Mouse (Mus musculus) myocyte (in vitro differentiated cells): ENCODE results near the gene Macrod2. TPM values are rescaled to one million over a fixed set of nuclear protein-coding genes. Genes with fewer than 3 reads are reported as not detected.

Source experiments
- H3K27me3 ChIP-seq: one replicate; pipeline ENCODE4 v1.6.1; 2011; ENCODE audit not compliant: control insufficient read depth, insufficient read depth, insufficient read length
- H3K36me3 ChIP-seq: one replicate; pipeline ENCODE4 v1.6.1; 2011; ENCODE audit not compliant: control insufficient read depth, insufficient read depth
- H3K4me2 ChIP-seq: one replicate; pipeline ENCODE4 v1.6.1; 2011; ENCODE audit warnings: low read depth, control low read depth
- H3K4me3 ChIP-seq: one replicate; pipeline ENCODE4 v1.5.1; 2011; ENCODE audit warnings: mild to moderate bottlenecking, control low read depth, moderate library complexity
- H3K79me2 ChIP-seq: one replicate; pipeline ENCODE4 v1.6.1; 2011; ENCODE audit not compliant: control insufficient read depth, insufficient read depth
- H3ac ChIP-seq: one replicate; pipeline ENCODE4 v1.6.1; 2011; ENCODE audit not compliant: control insufficient read depth, insufficient read length
- CEBPB ChIP-seq: IDR thresholded peaks from 2 replicates; pipeline ENCODE4 v1.6.1; 2011; ENCODE audit warnings: mild to moderate bottlenecking, moderate library complexity; ENCODE audit not compliant: poor library complexity, insufficient read depth, severe bottlenecking
- E2F4 ChIP-seq: IDR thresholded peaks from one replicate; pipeline ENCODE4 v1.6.1; 2011; ENCODE audit warnings: mild to moderate bottlenecking, control low read depth, moderate library complexity; ENCODE audit not compliant: insufficient read depth
- MAX ChIP-seq: IDR thresholded peaks from one replicate; pipeline ENCODE4 v1.6.1; 2011; ENCODE audit warnings: low read depth, mild to moderate bottlenecking, control low read depth
- MYOD1 ChIP-seq, 3 experiments: IDR thresholded peaks; one replicate each; pipeline ENCODE4 v1.6.1; 2011; ENCODE audit warnings: control low read depth in 2 of 3, low read depth in 2 of 3, mild to moderate bottlenecking in 2 of 3, moderate library complexity in 1 of 3; ENCODE audit not compliant: insufficient read length in 2 of 3, control insufficient read depth in 1 of 3
- MYOG ChIP-seq, 3 experiments: IDR thresholded peaks; one replicate each; pipeline ENCODE4 v1.6.1; 2011; ENCODE audit warnings: control low read depth in 2 of 3, low read depth in 2 of 3, mild to moderate bottlenecking in 2 of 3; ENCODE audit not compliant: insufficient read length in 2 of 3, control insufficient read depth in 1 of 3, insufficient read depth in 1 of 3
- POLR2A ChIP-seq: IDR thresholded peaks from one replicate; pipeline ENCODE4 v1.6.1; 2011; ENCODE audit warnings: low read depth, mild to moderate bottlenecking, control low read depth, moderate library complexity; ENCODE audit not compliant: insufficient read length
- POLR2AphosphoS2 ChIP-seq: IDR thresholded peaks from one replicate; pipeline ENCODE4 v1.6.1; 2011; ENCODE audit warnings: low read depth, control low read depth; ENCODE audit not compliant: insufficient read length
- REST ChIP-seq: IDR thresholded peaks from one replicate; pipeline ENCODE4 v1.6.1; 2011; ENCODE audit warnings: mild to moderate bottlenecking, control low read depth, moderate library complexity; ENCODE audit not compliant: insufficient read depth, insufficient read length
- SRF ChIP-seq: IDR thresholded peaks from one replicate; pipeline ENCODE4 v1.6.1; 2011; ENCODE audit warnings: low read depth; ENCODE audit not compliant: control insufficient read depth, insufficient read length
- TCF12 ChIP-seq: IDR thresholded peaks from one replicate; pipeline ENCODE4 v1.6.1; 2011; ENCODE audit warnings: mild to moderate bottlenecking, control low read depth; ENCODE audit not compliant: poor library complexity, insufficient read depth, severe bottlenecking
- TCF3 ChIP-seq: IDR thresholded peaks from one replicate; pipeline ENCODE4 v1.6.1; 2011; ENCODE audit warnings: low read depth, control low read depth; ENCODE audit not compliant: insufficient read length
- USF1 ChIP-seq: IDR thresholded peaks from one replicate; pipeline ENCODE4 v1.6.1; 2011; ENCODE audit warnings: low read depth, mild to moderate bottlenecking, control low read depth, moderate library complexity
- polyA plus RNA-seq: library from polyadenylated mRNA; unstranded; fragments of >200 nt; fragmentation: generic; extraction: Trizol; gene quantifications from one replicate; pipeline ENCODE4 v1.2.1, GENCODE M21; 2012; ENCODE audit warnings: missing spikeins

Macrod2 gene
- polyA plus RNA-seq, 1 experiment: 0.96 TPM

DNA sequence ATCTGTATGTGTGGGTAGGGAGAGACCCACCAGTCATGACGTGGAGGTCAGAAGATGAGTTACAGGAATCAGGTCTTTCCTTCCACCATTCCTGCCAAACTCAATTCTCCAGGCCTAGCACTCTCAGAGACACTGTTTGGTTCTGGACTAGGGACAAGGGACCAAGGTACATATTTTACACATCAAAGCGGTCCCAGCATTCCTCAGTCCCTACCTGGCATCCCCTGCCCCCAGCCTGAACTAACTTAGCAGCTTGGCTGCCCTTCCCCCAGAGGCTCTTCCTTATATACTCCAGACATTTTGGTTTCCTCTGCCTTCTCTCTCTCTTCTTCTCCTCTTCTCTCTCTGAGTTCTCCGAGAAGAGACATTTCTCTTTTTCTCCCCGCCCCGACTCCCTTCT lies 278.4 kb downstream of the Macrod2 start:
- Histone ChIP-seq H3K4me3 (no peak overlapping the region), H3K79me2 (no peaks in the 10 kb centered on the region), H3K27me3 (no peaks in the 10 kb centered on the region), H3K36me3 (no peaks in the 10 kb centered on the region), H3ac (no peak overlapping the region), H3K4me2 (no peak overlapping the region)
- TF ChIP-seq CEBPB: no peak
- no peak for TF ChIP-seq MAX
- TF ChIP-seq MYOD1 (IDR thresholded peaks at IDR 0.05; ENCODE audit: control insufficient read depth in 1 of 3, insufficient read length in 2 of 3, low read depth in 2 of 3): no peak
- TF ChIP-seq TCF3: no peak
- no peak for TF ChIP-seq TCF12
- TF ChIP-seq POLR2AphosphoS2: no peak
- TF ChIP-seq MYOG (IDR thresholded peaks at IDR 0.05; ENCODE audit: control insufficient read depth in 1 of 3, insufficient read depth in 1 of 3, insufficient read length in 2 of 3, low read depth in 2 of 3): no peak
- TF ChIP-seq REST: no peak

- no peaks in the 10 kb centered on the region for H3K36me3 ChIP-seq
- H3K27me3 ChIP-seq: no peaks in the 10 kb centered on the region
- no peak for TF ChIP-seq TCF3
- no peak for TF ChIP-seq USF1
- H3K4me2 ChIP-seq: no peak overlapping the region
- no peak overlapping the region for H3K4me3 ChIP-seq
- H3K79me2 ChIP-seq: no peaks in the 10 kb centered on the region
- H3ac ChIP-seq: no peak overlapping the region
Measured at GRCm38 (mm10) chr2:140676728-140677127, 281.6 kb downstream of the Macrod2 start.

GRCm38 (mm10) chr2:140690906-140691305 lies 295.8 kb downstream of the Macrod2 start:
- Histone ChIP-seq H3K4me2 (no peak overlapping the region), H3ac (no peak overlapping the region), H3K36me3 (no peaks in the 10 kb centered on the region), H3K27me3 (no peaks in the 10 kb centered on the region), H3K79me2 (no peaks in the 10 kb centered on the region), H3K4me3 (no peak overlapping the region)
- TF ChIP-seq TCF12 (no peak), POLR2A (no peak), MAX (no peak), E2F4 (no peak)

- Histone ChIP-seq H3ac (no peak overlapping the region), H3K4me3 (no peak overlapping the region), H3K4me2 (no peak overlapping the region), H3K79me2 (no peaks in the 10 kb centered on the region), H3K27me3 (no peaks in the 10 kb centered on the region), H3K36me3 (no peaks in the 10 kb centered on the region)
- TF ChIP-seq CEBPB (no peak), REST (no peak), E2F4 (no peak), TCF12 (no peak)
Measured at GRCm38 (mm10) chr2:140691403-140691802, 296.3 kb downstream of the Macrod2 start.

GRCm38 (mm10) chr2:140692461-140692860 lies 297.4 kb downstream of the Macrod2 start:
- Histone ChIP-seq H3K27me3 (no peaks in the 10 kb centered on the region), H3ac (no peak overlapping the region), H3K36me3 (no peaks in the 10 kb centered on the region), H3K4me2 (no peak overlapping the region), H3K79me2 (no peaks in the 10 kb centered on the region), H3K4me3 (no peak overlapping the region)
- TF ChIP-seq E2F4: no peak
- no peak for TF ChIP-seq MYOG (IDR thresholded peaks at IDR 0.05; ENCODE audit: control insufficient read depth in 1 of 3, insufficient read depth in 1 of 3, insufficient read length in 2 of 3, low read depth in 2 of 3)
- TF ChIP-seq USF1: no peak
- no peak for TF ChIP-seq TCF3
- no peak for TF ChIP-seq REST
- TF ChIP-seq TCF12: no peak
- no peak for TF ChIP-seq MYOD1 (IDR thresholded peaks at IDR 0.05; ENCODE audit: control insufficient read depth in 1 of 3, insufficient read length in 2 of 3, low read depth in 2 of 3)
- no peak for TF ChIP-seq CEBPB
- no peak for TF ChIP-seq POLR2AphosphoS2
- TF ChIP-seq POLR2A: no peak
- TF ChIP-seq SRF: no peak

DNA sequence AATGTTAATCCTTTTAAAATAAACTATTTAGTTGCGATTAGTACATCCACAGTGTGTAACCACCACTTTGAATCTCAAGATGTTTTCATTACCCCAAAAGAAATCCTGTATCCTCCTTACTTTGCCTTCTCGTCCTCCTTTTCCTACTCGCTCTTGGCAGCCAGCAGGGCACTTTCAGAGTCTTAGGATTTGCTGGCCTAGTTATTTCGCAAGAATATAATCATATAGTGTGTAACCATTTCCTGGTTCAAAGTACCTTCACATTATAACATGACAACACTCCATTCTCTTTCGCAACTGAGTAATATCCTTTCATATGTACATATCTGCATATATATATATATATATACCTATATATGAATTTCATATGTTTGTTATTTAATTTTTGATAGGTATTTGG lies 298.7 kb downstream of the Macrod2 start:
- H3ac ChIP-seq: no peak overlapping the region
- no peaks in the 10 kb centered on the region for H3K36me3 ChIP-seq
- TF ChIP-seq CEBPB: no peak
- no peak for TF ChIP-seq MAX
- no peak for TF ChIP-seq TCF12
- no peak for TF ChIP-seq USF1
- no peaks in the 10 kb centered on the region for H3K79me2 ChIP-seq
- H3K4me2 ChIP-seq: no peak overlapping the region
- no peak overlapping the region for H3K4me3 ChIP-seq
- no peaks in the 10 kb centered on the region for H3K27me3 ChIP-seq
